Mouse (Mus musculus) liver, embryonic 14.5 days (tissue): ENCODE measurements around the gene Akap12.

Experiments used
- CTCF ChIP-seq: IDR thresholded peaks from 2 replicates; pipeline ENCODE4 v1.5.1; 2016; ENCODE audit warnings: antibody characterized with exemption, low read depth, control low read depth
- EP300 ChIP-seq: IDR thresholded peaks from 2 replicates; pipeline ENCODE4 v1.6.1; 2016; ENCODE audit warnings: antibody characterized with exemption, low read depth

- TF ChIP-seq EP300, result no peak
- TF ChIP-seq CTCF, result no peak
These were observed 90.5 kb downstream of the Akap12 start for GRCm38 (mm10) chr10:4356640-4357039.
